Mouse (Mus musculus) adrenal gland, adult (tissue): ENCODE data around the gene Gm4131.
A peak's percentile ranks its signal among the peaks of the same experiment; 100 is the strongest.

ENCODE experiments used
- DNase-seq, 2 experiments: peaks; one replicate each; pipeline ENCODE4 v3.0.0; 2022 to 2023; ENCODE audit warnings: low spot score in 1 of 2; ENCODE audit not compliant: inconsistent age in 2 of 2

Gm4131 gene

GRCm38 (mm10) chr14:62459541-62459940 is 107.2 kb downstream of the Gm4131 start:
- no peak for DNase-seq

- peak; percentile 86 to 94 for DNase-seq
Measured at GRCm38 (mm10) chr14:62457420-62458181, 109.1 kb downstream of the Gm4131 start.

GRCm38 (mm10) chr14:62456239-62456747 is 110.4 kb downstream of the Gm4131 start, which contains the start of gene Gucy1b2:
Gucy1b2 (minus strand) TSS chr14:62456289.
- DNase-seq, result no peak

- DNase-seq, result no peak
Measured at GRCm38 (mm10) chr14:62455570-62455879, 111.2 kb downstream of the Gm4131 start.

- peak in 1 of 2 experiments; percentile 59 for DNase-seq
Measured at GRCm38 (mm10) chr14:62454760-62455569, 111.8 kb downstream of the Gm4131 start.

- DNase-seq, result peak in 1 of 2 experiments; percentile 48
Measured at GRCm38 (mm10) chr14:62454136-62454535, 112.6 kb downstream of the Gm4131 start.

- DNase-seq, result peak; percentile 48 to 74
Measured at GRCm38 (mm10) chr14:62453276-62453675, 113.4 kb downstream of the Gm4131 start.

- DNase-seq, result no peak
Measured at GRCm38 (mm10) chr14:62450706-62451105, 116.0 kb downstream of the Gm4131 start.

- no peak for DNase-seq
Measured at GRCm38 (mm10) chr14:62447214-62447548, 119.5 kb downstream of the Gm4131 start.

GRCm38 (mm10) chr14:62446385-62447213 is 120.1 kb downstream of the Gm4131 start:
- no peak for DNase-seq

GRCm38 (mm10) chr14:62443840-62444430 is 122.8 kb downstream of the Gm4131 start:
- DNase-seq, result no peak

GRCm38 (mm10) chr14:62442971-62443370 is 123.8 kb downstream of the Gm4131 start:
- DNase-seq, result no peak

- no peak for DNase-seq
Measured at GRCm38 (mm10) chr14:62440036-62440435, 126.7 kb downstream of the Gm4131 start.

GRCm38 (mm10) chr14:62438236-62438635 is 128.5 kb downstream of the Gm4131 start:
- no peak for DNase-seq

- no peak for DNase-seq
Measured at GRCm38 (mm10) chr14:62437806-62438205, 128.9 kb downstream of the Gm4131 start.

GRCm38 (mm10) chr14:62425277-62425691 is 141.4 kb downstream of the Gm4131 start:
- no peak for DNase-seq

- no peak for DNase-seq
Measured at GRCm38 (mm10) chr14:62422265-62422664, 144.5 kb downstream of the Gm4131 start.

- DNase-seq, result no peak
Measured at GRCm38 (mm10) chr14:62417501-62417900, 149.2 kb downstream of the Gm4131 start.

- peak; percentile 10 to 38 for DNase-seq
Measured at GRCm38 (mm10) chr14:62416742-62417134, 150.0 kb downstream of the Gm4131 start.

- no peak for DNase-seq
Measured at GRCm38 (mm10) chr14:62416007-62416741, 150.5 kb downstream of the Gm4131 start.
